Mouse (Mus musculus) E14TG2a.4 (cell line): Measurements from ENCODE around the gene Pla2g4b.

ENCODE experiments used
- CTCF ChIP-seq: conservative IDR thresholded peaks from 2 replicates; pipeline ENCODE4 v1.5.1; 2014; ENCODE audit warnings: low read length
- NANOG ChIP-seq: IDR thresholded peaks from 2 replicates; pipeline ENCODE4 v1.6.1; 2014; ENCODE audit warnings: borderline replicate concordance, low read length, mixed read lengths
- POU5F1 ChIP-seq: IDR thresholded peaks from 2 replicates; pipeline ENCODE4 v1.6.1; 2014; ENCODE audit warnings: low read length, borderline replicate concordance

GRCm38 (mm10) chr2:120033726-120034125 is 509 bp downstream of the Pla2g4b start:
- TF ChIP-seq CTCF (no peak), POU5F1 (no peak), NANOG (no peak)
